Mouse (Mus musculus) lung, adult 18-20 months (tissue): ENCODE measurements around the gene Cdip1.
A peak's percentile ranks its signal among the peaks of the same experiment; 100 is the strongest.

ENCODE experiments used
- DNase-seq, 2 experiments: peaks; one replicate each; pipeline ENCODE4 v3.0.0; 2022; ENCODE audit warnings: mixed read lengths in 2 of 2

Gene Cdip1

DNA sequence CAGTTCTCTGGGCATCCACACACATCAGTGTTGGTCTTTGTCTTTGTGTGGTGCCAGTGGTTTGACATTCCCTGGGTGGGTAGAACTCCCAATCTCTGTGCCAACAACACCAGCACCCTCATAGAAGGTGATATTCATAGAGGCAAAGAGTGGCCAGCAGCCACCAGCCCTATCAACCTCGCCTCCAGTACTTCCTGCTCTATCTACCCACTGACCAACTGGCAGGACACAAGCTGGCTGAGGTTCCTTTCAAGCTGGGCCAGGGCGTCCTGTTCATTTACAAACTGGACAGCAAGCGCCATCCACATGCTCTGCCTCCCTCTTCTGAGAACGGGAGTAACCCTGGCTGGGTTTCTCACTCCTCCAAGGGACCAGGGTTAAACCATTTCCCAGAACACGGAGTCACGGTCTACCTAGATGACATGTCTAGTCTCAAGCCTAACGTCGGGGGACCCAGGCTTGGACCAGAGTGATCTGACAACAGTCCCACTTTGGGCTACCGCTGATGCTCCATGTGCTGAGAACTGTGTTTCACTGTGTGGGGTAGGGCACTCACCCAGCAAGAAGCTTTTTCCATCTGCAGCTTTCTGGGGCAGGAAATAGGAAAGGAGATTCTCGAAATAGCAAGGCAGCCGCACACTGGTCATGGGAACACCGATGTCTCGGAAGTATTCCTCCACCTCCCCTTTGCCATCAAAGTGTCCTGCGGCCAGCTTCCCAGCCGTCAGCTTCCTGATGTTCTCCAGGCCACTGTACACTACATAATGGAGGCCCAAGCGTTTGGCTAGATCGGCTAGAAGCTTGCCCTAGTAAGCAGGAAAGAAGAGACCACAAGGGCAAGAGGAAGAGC lies 76.0 kb downstream of the Cdip1 start:
- no peak for DNase-seq

DNA sequence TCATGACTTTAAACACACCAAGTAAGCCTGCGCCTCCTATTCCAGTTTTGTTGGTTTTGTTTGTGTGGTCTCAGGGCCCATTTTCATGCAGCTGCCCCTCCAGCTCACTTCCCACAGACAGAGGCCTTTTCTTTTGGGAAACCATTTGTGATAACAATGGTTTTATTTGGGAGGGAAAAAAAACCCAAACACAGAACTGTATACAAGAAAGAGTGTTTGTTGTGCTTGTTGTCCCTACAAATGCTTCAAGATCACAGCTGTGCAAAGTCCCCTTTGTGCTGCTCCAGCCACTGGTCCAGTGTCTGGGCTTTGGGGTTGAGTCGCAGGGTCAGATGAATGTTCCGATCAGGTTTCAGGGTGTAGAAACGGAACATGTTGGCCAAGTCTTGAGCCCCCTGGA lies 78.9 kb downstream of the Cdip1 start:
- DNase-seq, result no peak

DNA sequence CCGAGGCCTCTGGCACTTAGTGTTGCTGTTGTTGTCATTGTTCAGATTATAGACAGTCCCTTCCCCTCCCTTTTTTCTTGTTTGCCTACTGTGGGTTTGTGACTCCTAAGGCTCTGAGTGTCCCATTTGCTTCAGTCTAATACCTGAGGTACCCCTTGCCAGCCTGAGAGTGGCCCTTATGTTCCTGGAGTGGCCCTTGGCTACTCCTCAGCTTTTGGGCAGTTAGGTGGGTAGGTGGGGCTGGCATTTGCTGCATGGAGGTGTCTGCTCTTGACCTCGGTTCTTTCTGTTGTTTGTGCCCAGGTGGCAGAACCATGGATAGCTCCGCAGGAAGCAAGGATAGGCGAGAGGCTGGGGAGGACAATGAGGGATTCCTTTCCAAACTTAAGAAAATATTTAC lies 84.6 kb downstream of the Cdip1 start:
- DNase-seq, result peak; percentile 81

DNA sequence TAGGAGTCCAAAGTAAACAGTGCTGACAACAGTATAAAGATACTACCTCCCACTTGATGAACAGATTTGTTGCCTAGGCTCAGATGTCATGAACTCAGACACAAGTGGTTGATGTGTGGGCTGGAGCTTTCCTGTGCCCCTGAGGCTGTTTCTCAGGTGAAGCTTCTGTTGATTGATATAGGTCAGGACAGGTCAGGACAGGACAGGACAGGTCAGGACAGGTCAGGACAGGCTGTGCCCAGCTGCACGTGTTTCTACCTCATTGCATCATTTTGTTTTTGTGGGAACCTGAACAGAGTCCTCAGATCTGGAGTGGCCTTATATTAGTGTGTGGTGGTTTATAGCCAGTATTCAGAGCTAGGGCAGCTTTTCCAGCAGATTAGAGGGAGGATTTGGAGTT lies 87.4 kb downstream of the Cdip1 start:
- DNase-seq, result peak in 1 of 2 experiments; percentile 5

DNA sequence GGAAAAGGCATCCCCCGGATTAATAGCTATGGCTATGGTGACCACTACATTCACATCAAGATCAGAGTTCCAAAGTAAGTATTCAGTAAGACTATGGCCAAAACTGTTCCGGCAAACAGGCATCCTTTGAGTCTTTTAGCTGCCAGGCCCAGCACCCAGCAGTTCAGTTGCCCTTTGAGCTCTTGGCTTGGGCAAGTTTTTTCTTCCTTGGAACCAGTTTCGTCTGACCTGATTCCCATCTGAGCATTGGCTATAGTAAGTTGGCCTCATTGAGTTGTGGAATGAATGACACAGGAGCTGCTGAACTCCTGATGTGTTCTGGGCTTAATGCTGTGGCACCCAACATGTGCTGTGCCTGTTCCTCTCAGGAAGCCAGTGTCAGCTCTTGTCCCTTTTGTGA lies 88.9 kb downstream of the Cdip1 start:
- no peak for DNase-seq
